Mouse (Mus musculus) left cerebral cortex, postnatal 10 days (tissue): ENCODE results near the gene Exosc5. TPM values are rescaled to one million over a fixed set of nuclear protein-coding genes. Genes with fewer than 3 reads are reported as not detected.

Experiments used
- DNase-seq, 2 experiments: peaks; one replicate each; pipeline ENCODE4 v3.0.0; 2021 to 2022; ENCODE audit warnings: low spot score in 2 of 2, mixed read lengths in 1 of 2; ENCODE audit errors: extremely low spot score in 1 of 2
- intact Hi-C: fragments of 180-260 bp; cut with DNase I; formaldehyde crosslinking; loops from one replicate; pipeline ENCODE4 v1.15.1; 2025
- total RNA-seq, 2 experiments: library from RNA; stranded (reverse); gene quantifications; 2 replicates each; pipeline ENCODE4 v1.2.3; 2021

Gene Exosc5
- total RNA-seq, 2 experiments from 2014 or later: 21.8 to 22.0 TPM

DNA sequence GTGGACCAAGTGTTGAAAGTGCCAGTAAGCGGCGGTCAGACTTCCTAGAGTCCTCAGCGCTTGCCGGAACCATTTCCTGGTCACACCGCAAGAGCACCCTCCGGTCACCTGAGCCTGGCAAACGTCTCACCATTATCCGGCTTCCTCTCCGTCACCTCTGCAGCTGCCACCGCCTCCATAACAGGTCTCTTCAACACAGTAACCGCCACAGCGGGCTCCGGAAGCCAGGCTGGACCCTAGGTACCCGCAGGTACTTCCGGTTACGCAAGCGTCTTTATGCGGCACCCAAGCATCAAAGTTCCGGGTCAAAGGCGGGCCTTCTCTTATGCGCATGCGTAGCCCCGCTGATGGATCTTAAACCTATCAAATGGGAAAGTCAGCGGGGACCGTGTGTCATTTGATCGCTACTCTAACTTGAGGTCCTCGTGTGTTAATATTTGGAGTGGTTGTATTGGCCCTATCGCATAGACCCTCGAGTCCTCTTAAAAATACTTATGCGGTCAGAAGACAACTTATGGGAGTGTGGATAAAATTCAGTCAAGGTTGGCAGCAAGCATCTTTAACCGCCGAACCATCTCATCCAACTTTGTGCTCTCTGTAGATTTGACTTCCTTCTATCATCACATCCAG is 59.9 kb downstream of the Exosc5 start, which contains the start of gene Ccdc97:
TSS of gene Ccdc97 (minus strand) at position 301 of the 630 bp plus-strand sequence.
- peak; percentile 93 to 94 for DNase-seq
- intact Hi-C loops: no loop called here

DNA sequence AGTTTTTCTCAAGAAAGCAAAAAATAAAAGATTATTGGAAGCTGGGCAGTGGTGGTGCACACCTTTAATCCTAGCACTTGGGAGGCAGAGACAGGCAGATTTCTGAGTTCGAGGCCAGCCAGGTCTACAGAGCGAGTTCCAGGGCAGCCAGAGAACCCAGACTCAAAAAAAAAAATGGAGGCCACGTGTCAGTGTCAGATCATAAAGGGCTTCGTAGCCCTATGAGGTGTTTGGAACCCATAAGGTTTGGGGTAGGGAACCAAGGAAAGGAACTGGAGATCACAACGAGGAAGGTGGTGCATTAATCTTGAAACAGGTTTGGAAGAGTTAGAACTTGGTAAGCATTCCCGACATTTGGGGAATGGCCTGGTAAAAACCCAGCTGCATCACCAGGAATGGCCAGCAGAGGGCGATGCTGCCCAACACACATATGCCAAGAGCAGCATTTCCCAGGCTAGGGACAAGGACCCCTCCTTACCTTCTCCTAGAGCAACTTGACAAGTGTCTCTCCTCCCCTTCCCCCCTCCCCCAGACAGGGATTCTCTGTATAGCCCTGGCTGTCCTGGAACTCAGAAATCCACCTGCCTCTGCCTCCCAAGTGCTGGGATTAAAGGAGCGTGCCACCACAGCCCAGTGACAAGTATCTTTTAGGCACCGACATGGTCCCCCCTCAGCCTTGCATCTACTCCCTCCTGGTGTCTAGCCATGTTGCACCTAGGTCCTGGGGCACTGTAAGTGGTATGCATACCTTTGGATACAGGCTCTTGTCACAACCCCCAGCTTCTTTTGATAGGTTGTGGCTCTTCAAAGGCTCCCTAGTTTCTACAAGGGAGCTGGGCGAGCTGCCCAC is 61.0 kb downstream of the Exosc5 start:
- DNase-seq: peak; percentile 59 to 77
- intact Hi-C loops: no loop called here

DNA sequence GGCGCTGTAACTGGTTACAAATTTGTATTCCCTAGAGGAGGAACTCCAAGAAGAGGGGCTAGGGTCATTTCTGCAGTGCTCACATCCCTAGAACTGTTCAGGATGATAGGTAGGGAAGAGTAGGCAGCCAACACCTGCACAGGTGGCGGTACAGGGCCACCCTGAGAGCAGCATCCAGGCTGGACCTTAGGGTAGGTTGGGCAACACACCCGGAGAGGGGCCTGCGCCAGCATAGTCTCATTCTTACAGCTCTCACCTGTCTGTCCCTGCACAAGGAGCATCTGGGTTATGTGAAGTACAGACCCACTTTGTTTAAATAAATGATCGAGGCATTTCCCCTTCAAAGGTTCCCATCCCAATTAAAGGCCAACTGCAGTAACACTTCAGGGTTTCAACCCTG is 61.8 kb downstream of the Exosc5 start:
- intact Hi-C loops: no loop called here
- DNase-seq: no peak

Other genes with a start within 250 kb of the Exosc5 start
- not detected for gene Cxcl17, start 246.3 kb upstream of the Exosc5 start, total RNA-seq
- 1 to 10 TPM; 1.1 to 1.8 TPM for gene Ceacam1, start 181.6 kb upstream of the Exosc5 start, total RNA-seq
- gene Ceacam2, start 119.3 kb upstream of the Exosc5 start, total RNA-seq: under 1 TPM in 1 of 2 experiments, not detected in 1; 0.34 TPM
- gene Erich4, start 43.3 kb upstream of the Exosc5 start, total RNA-seq: under 1 TPM in 1 of 2 experiments, not detected in 1; 0.64 TPM
- 10 to 100 TPM; 29.3 to 37.6 TPM for gene Dmac2, start 39.8 kb upstream of the Exosc5 start, total RNA-seq
- gene B3gnt8, start 32.5 kb upstream of the Exosc5 start, total RNA-seq: 1 to 10 TPM in 1 of 2 experiments, under 1 TPM in 1; 0.69 to 1.5 TPM
- 10 to 100 TPM; 25.0 to 28.9 TPM for gene Bckdha, start 183 bp upstream of the Exosc5 start, total RNA-seq
- 10 to 100 TPM; 53.6 to 67.6 TPM for gene Tmem91, start 16.0 kb downstream of the Exosc5 start, total RNA-seq
- 10 to 100 TPM; 34.5 to 36.3 TPM for gene B9d2, start 21.6 kb downstream of the Exosc5 start, total RNA-seq
- 10 to 100 TPM in 1 of 2 experiments, 1 to 10 TPM in 1; 9.7 to 12.2 TPM for gene Tgfb1, start 27.8 kb downstream of the Exosc5 start, total RNA-seq
- gene Ccdc97, start 59.9 kb downstream of the Exosc5 start, total RNA-seq: 10 to 100 TPM; 41.7 to 46.1 TPM
- gene Hnrnpul1, start 95.6 kb downstream of the Exosc5 start, total RNA-seq: 100 to 1,000 TPM; 116 to 117 TPM
- 10 to 100 TPM; 29.7 to 38.5 TPM for gene Axl, start 129.5 kb downstream of the Exosc5 start, total RNA-seq
- 1 to 10 TPM; 5.5 to 8.1 TPM for gene Cyp2s1, start 157.7 kb downstream of the Exosc5 start, total RNA-seq
- gene Cyp2b10, start 238.5 kb downstream of the Exosc5 start, total RNA-seq: not detected